Mouse (Mus musculus) bone marrow, adult 2 months (tissue): ENCODE results near the gene Zfp658.

Experiments
- CTCF ChIP-seq: fragments of 200-500 bp; IDR thresholded peaks from 2 replicates; pipeline ENCODE4 v1.5.1; 2011; ENCODE audit warnings: low read length, control low read depth; ENCODE audit not compliant: control insufficient read depth, insufficient read depth
- POLR2A ChIP-seq: fragments of 200-500 bp; IDR thresholded peaks from 2 replicates; pipeline ENCODE4 v1.6.1; 2011; ENCODE audit warnings: low read depth, mild to moderate bottlenecking, control low read depth, low read length, borderline replicate concordance; ENCODE audit not compliant: control insufficient read depth

- TF ChIP-seq CTCF (no peak), POLR2A (no peak)
Measured at GRCm38 (mm10) chr7:43522776-43523175, 39.3 kb upstream of the Zfp658 start.
